Mouse (Mus musculus) CD4-positive, CD25-positive, alpha-beta regulatory T cell, adult 2 months (primary cell): ENCODE measurements around the gene Sowahb.

Experiments
- DNase-seq: peaks from one replicate; pipeline ENCODE4 v3.0.0-alpha.2; 2012; ENCODE audit warnings: low read depth, low spot score

Sowahb gene

GRCm38 (mm10) chr5:93044584-93045370 lies at the start of gene Sowahb:
Gene Sowahb (minus strand): TSS chr5:93045022.
- DNase-seq, result no peak

- DNase-seq, result peak; percentile 47
Observed at GRCm38 (mm10) chr5:93093638-93094527, 49.1 kb upstream of the Sowahb start.

GRCm38 (mm10) chr5:93092857-93093622 lies 48.2 kb upstream of the Sowahb start, which contains the start of gene Sept11:
Gene Sept11 (plus strand): TSS chr5:93093437.
- DNase-seq, result peak; percentile 93

GRCm38 (mm10) chr5:93092147-93092781 lies 47.4 kb upstream of the Sowahb start:
- DNase-seq, result peak; percentile 51

GRCm38 (mm10) chr5:93091266-93091665 lies 46.4 kb upstream of the Sowahb start:
- DNase-seq, result peak; percentile 16

- DNase-seq, result no peak
Observed at GRCm38 (mm10) chr5:93085900-93086299, 41.1 kb upstream of the Sowahb start.

GRCm38 (mm10) chr5:93085015-93085598 lies 40.3 kb upstream of the Sowahb start:
- DNase-seq, result peak; percentile 37

GRCm38 (mm10) chr5:93079596-93079995 lies 34.8 kb upstream of the Sowahb start:
- no peak for DNase-seq

- no peak for DNase-seq
Observed at GRCm38 (mm10) chr5:93077661-93078323, 33.0 kb upstream of the Sowahb start.

GRCm38 (mm10) chr5:93060865-93061264 lies 16.0 kb upstream of the Sowahb start:
- no peak for DNase-seq

GRCm38 (mm10) chr5:93053606-93054397 lies 9.0 kb upstream of the Sowahb start:
- DNase-seq, result peak; percentile 43

GRCm38 (mm10) chr5:93051951-93052350 lies 7.1 kb upstream of the Sowahb start:
- no peak for DNase-seq

GRCm38 (mm10) chr5:93051041-93051440 lies 6.2 kb upstream of the Sowahb start:
- DNase-seq, result no peak

- no peak for DNase-seq
Observed at GRCm38 (mm10) chr5:93049971-93050370, 5.1 kb upstream of the Sowahb start.

- DNase-seq, result no peak
Observed at GRCm38 (mm10) chr5:93048481-93049240, 3.8 kb upstream of the Sowahb start.

- DNase-seq, result no peak
Observed at GRCm38 (mm10) chr5:93046306-93046845, 1.6 kb upstream of the Sowahb start.

- no peak for DNase-seq
Observed at GRCm38 (mm10) chr5:93045371-93045714, 521 bp upstream of the Sowahb start.
